Mouse (Mus musculus) thymus, adult 2 months (tissue): ENCODE measurements around the gene Spats2.

Experiments used
- CTCF ChIP-seq: fragments of 200-500 bp; IDR thresholded peaks from 2 replicates; pipeline ENCODE4 v1.5.1; 2012; ENCODE audit warnings: mild to moderate bottlenecking, control low read depth, low read length, moderate library complexity, borderline replicate concordance; ENCODE audit not compliant: control insufficient read depth, poor library complexity, insufficient read depth; ENCODE audit errors: extremely low read depth
- POLR2A ChIP-seq: fragments of 200-500 bp; IDR thresholded peaks from 2 replicates; pipeline ENCODE4 v1.6.1; 2012; ENCODE audit warnings: mild to moderate bottlenecking, low read length, control low read depth, moderate library complexity; ENCODE audit not compliant: control insufficient read depth, poor library complexity, insufficient read depth; ENCODE audit errors: extremely low read depth

GRCm38 (mm10) chr15:99122642-99123041, 3.1 kb upstream of the Spats2 start:
- TF ChIP-seq CTCF (no peak), POLR2A (no peak)
